Mouse (Mus musculus) forebrain, embryonic 10.5 days (tissue): ENCODE data around the gene Padi1. TPM values are rescaled to one million over a fixed set of nuclear protein-coding genes. Genes with fewer than 3 reads are reported as not detected.

ENCODE experiments used
- DNase-seq: peaks from one replicate; pipeline ENCODE4 v3.0.0-alpha.2; 2017; ENCODE audit warnings: low spot score; ENCODE audit errors: extremely low spot score
- H3K27ac ChIP-seq: fragments of 300-500 bp; sonication (generic); 2 replicates; pipeline ENCODE4 v1.5.1; 2016; ENCODE audit warnings: mild to moderate bottlenecking
- H3K27me3 ChIP-seq: fragments of 300-500 bp; sonication (generic); 2 replicates; pipeline ENCODE4 v1.6.1; 2016; ENCODE audit warnings: mild to moderate bottlenecking; ENCODE audit not compliant: poor library complexity, severe bottlenecking
- H3K36me3 ChIP-seq: fragments of 300-500 bp; sonication (generic); replicated peaks from 2 replicates; pipeline ENCODE4 v1.6.1; 2016; ENCODE audit warnings: mild to moderate bottlenecking, moderate library complexity
- H3K4me1 ChIP-seq: fragments of 300-500 bp; sonication (generic); 2 replicates; pipeline ENCODE4 v1.6.1; 2016
- H3K4me3 ChIP-seq: fragments of 300-500 bp; sonication (generic); 2 replicates; pipeline ENCODE4 v1.5.1; 2016; ENCODE audit warnings: mild to moderate bottlenecking, moderate library complexity
- H3K9me3 ChIP-seq: fragments of 300-500 bp; sonication (generic); 2 replicates; pipeline ENCODE4 v1.6.1; 2016; ENCODE audit warnings: mild to moderate bottlenecking, moderate library complexity
- WGBS: fragments of 180-500 bp; shearing (Covaris S2); methylation state at CpG from one replicate; pipeline ENCODE4 v1.1.7; 2016; 5-methylcytosine and 5-hydroxymethylcytosine counted together
- polyA plus RNA-seq: library from polyadenylated mRNA; unstranded; fragments of >200 nt; fragmentation: Nextera tagmentation; extraction: Ambion mirVana; gene quantifications from 2 replicates; pipeline ENCODE4 v1.2.1, GENCODE M21; 2016

Padi1 gene
- polyA plus RNA-seq, 1 experiment from 2014 or later: 0.06 TPM

GRCm38 (mm10) chr4:140788264-140788663, 57.3 kb downstream of the Padi1 start:
- Histone ChIP-seq H3K27ac (no peak overlapping the region), H3K9me3 (peaks cover 4% of the 10 kb centered on the region; the same call in 1 of the 2 replicates), H3K27me3 (no peaks in the 10 kb centered on the region), H3K36me3 (no peaks in the 10 kb centered on the region), H3K4me1 (0 out of 2 replicates have a peak, but pooled peaks cover 4% of the 10 kb centered on the region), H3K4me3 (no peak overlapping the region)
- 84% methylated on average over 6 of the region's 6 CpGs for WGBS
- no peak for DNase-seq

GRCm38 (mm10) chr4:140787414-140787813, 58.2 kb downstream of the Padi1 start:
- 78% methylated on average over 4 of the region's 4 CpGs for WGBS
- peaks cover 4% of the 10 kb centered on the region; the same call in 1 of the 2 replicates for H3K9me3 ChIP-seq
- DNase-seq: no peak
- H3K36me3 ChIP-seq: no peaks in the 10 kb centered on the region
- no peaks in the 10 kb centered on the region for H3K27me3 ChIP-seq
- no peaks in the 10 kb centered on the region for H3K4me1 ChIP-seq
- no peak overlapping the region for H3K4me3 ChIP-seq
- H3K27ac ChIP-seq: no peak overlapping the region

GRCm38 (mm10) chr4:140785217-140785616, 60.4 kb downstream of the Padi1 start:
- 80% methylated on average over 5 of the region's 5 CpGs for WGBS
- Histone ChIP-seq H3K27ac (no peak overlapping the region), H3K36me3 (no peaks in the 10 kb centered on the region), H3K27me3 (no peaks in the 10 kb centered on the region), H3K4me3 (no peak overlapping the region), H3K9me3 (peaks cover 4% of the 10 kb centered on the region; the same call in 1 of the 2 replicates), H3K4me1 (no peaks in the 10 kb centered on the region)
- DNase-seq: no peak

GRCm38 (mm10) chr4:140784292-140784945, 61.2 kb downstream of the Padi1 start:
- no peak overlapping the region for H3K4me3 ChIP-seq
- H3K27ac ChIP-seq: no peak overlapping the region
- no peaks in the 10 kb centered on the region for H3K4me1 ChIP-seq
- H3K27me3 ChIP-seq: no peaks in the 10 kb centered on the region
- 92% methylated on average over 9 of the region's 9 CpGs for WGBS
- no peaks in the 10 kb centered on the region for H3K36me3 ChIP-seq
- DNase-seq: no peak
- H3K9me3 ChIP-seq: peaks cover 4% of the 10 kb centered on the region; the same call in 1 of the 2 replicates

- H3K27ac ChIP-seq: no peak overlapping the region
- no peak for DNase-seq
- H3K4me1 ChIP-seq: no peaks in the 10 kb centered on the region
- H3K27me3 ChIP-seq: no peaks in the 10 kb centered on the region
- H3K36me3 ChIP-seq: no peaks in the 10 kb centered on the region
- no peak overlapping the region for H3K4me3 ChIP-seq
- WGBS: 92% methylated on average over 9 of the region's 9 CpGs
- peaks cover 4% of the 10 kb centered on the region; the same call in 1 of the 2 replicates for H3K9me3 ChIP-seq
Measured at GRCm38 (mm10) chr4:140782821-140783220, 62.8 kb downstream of the Padi1 start.

GRCm38 (mm10) chr4:140780507-140780906, 65.1 kb downstream of the Padi1 start:
- Histone ChIP-seq H3K4me3 (no peak overlapping the region), H3K36me3 (no peaks in the 10 kb centered on the region), H3K27ac (no peak overlapping the region), H3K9me3 (no peaks in the 10 kb centered on the region), H3K4me1 (no peaks in the 10 kb centered on the region), H3K27me3 (no peaks in the 10 kb centered on the region)
- WGBS: 91% methylated on average over 14 of the region's 14 CpGs
- no peak for DNase-seq

GRCm38 (mm10) chr4:140779803-140780397, 65.7 kb downstream of the Padi1 start:
- H3K27me3 ChIP-seq: no peaks in the 10 kb centered on the region
- no peak overlapping the region for H3K4me3 ChIP-seq
- no peaks in the 10 kb centered on the region for H3K36me3 ChIP-seq
- no peaks in the 10 kb centered on the region for H3K4me1 ChIP-seq
- no peaks in the 10 kb centered on the region for H3K9me3 ChIP-seq
- no peak for DNase-seq
- H3K27ac ChIP-seq: no peak overlapping the region
- WGBS: 74% methylated on average over 19 of the region's 19 CpGs

GRCm38 (mm10) chr4:140776623-140777022, 69.0 kb downstream of the Padi1 start:
- DNase-seq: no peak

GRCm38 (mm10) chr4:140775876-140776275, 69.7 kb downstream of the Padi1 start:
- Histone ChIP-seq H3K36me3 (no peaks in the 10 kb centered on the region), H3K27ac (no peak overlapping the region), H3K4me3 (no peak overlapping the region), H3K27me3 (no peaks in the 10 kb centered on the region), H3K9me3 (no peaks in the 10 kb centered on the region), H3K4me1 (peaks cover 5% of the 10 kb centered on the region; the same call in 1 of the 2 replicates)
- DNase-seq: no peak
- 93% methylated on average over 10 of the region's 10 CpGs for WGBS

More at GRCm38 (mm10) chr4:140776623-140777022, 69.0 kb downstream of the Padi1 start:
- Histone ChIP-seq H3K4me1 (peaks cover 5% of the 10 kb centered on the region; the same call in 1 of the 2 replicates), H3K27me3 (no peaks in the 10 kb centered on the region), H3K9me3 (no peaks in the 10 kb centered on the region), H3K36me3 (no peaks in the 10 kb centered on the region), H3K4me3 (no peak overlapping the region), H3K27ac (no peak overlapping the region)
- 86% methylated on average over 13 of the region's 13 CpGs for WGBS

GRCm38 (mm10) chr4:140774893-140775292, 70.7 kb downstream of the Padi1 start:
- Histone ChIP-seq H3K9me3 (no peaks in the 10 kb centered on the region), H3K36me3 (no peaks in the 10 kb centered on the region), H3K27ac (no peak overlapping the region), H3K4me3 (no peak overlapping the region), H3K4me1 (peaks cover 13% of the 10 kb centered on the region), H3K27me3 (no peaks in the 10 kb centered on the region)
- no peak for DNase-seq
- 91% methylated on average over 9 of the region's 9 CpGs for WGBS

- Histone ChIP-seq H3K27me3 (no peaks in the 10 kb centered on the region), H3K4me3 (no peak within 1 kb of the TSS), H3K36me3 (no peaks in the 10 kb centered on the region), H3K9me3 (no peaks in the 10 kb centered on the region), H3K4me1 (peaks cover 13% of the 10 kb centered on the region), H3K27ac (peak within 1 kb of the TSS; percentile 20; the same call in 1 of the 2 replicates)
- DNase-seq: no peak
- 88% methylated on average over 21 of the region's 21 CpGs for WGBS
Measured at GRCm38 (mm10) chr4:140774025-140774800, 71.4 kb downstream of the Padi1 start, which contains the start of gene Padi4. Gene Padi4, minus strand, starts transcription at chr4:140774236.

- Histone ChIP-seq H3K4me3 (no peak overlapping the region), H3K27me3 (no peaks in the 10 kb centered on the region), H3K36me3 (no peaks in the 10 kb centered on the region), H3K27ac (no peak overlapping the region), H3K9me3 (no peaks in the 10 kb centered on the region), H3K4me1 (peaks cover 13% of the 10 kb centered on the region)
- DNase-seq: no peak
- WGBS: 49% methylated on average over 4 of the region's 4 CpGs
Measured at GRCm38 (mm10) chr4:140771091-140771490, 74.5 kb downstream of the Padi1 start.
